Mouse (Mus musculus): ENCODE results near the gene Rec8. TPM values are rescaled to one million over a fixed set of nuclear protein-coding genes. Genes with fewer than 3 reads are reported as not detected.
A peak's percentile ranks its signal among the peaks of the same experiment; 100 is the strongest.

Rec8 gene
- polyA plus RNA-seq, 2 experiments, result 2.4 to 8.9 TPM

- H3K9ac ChIP-seq (ENCODE audit: low read depth, low read length, severe bottlenecking), result no peak overlapping the region
- TF ChIP-seq POLR2A (IDR thresholded peaks at IDR 0.05; ENCODE audit: borderline replicate concordance, extremely low read depth, insufficient read depth, insufficient read length), result no peak
- H3K4me1 ChIP-seq (ENCODE audit: control insufficient read depth, insufficient read depth, low read length), result no peaks in the 10 kb centered on the region
- no peaks in the 10 kb centered on the region for H3K27me3 ChIP-seq (ENCODE audit: control insufficient read depth, insufficient read depth, low read length)
- H3K4me3 ChIP-seq (replicated peaks; ENCODE audit: low read length), result no peak overlapping the region
- DNase-seq (ENCODE audit: low spot score) (no peak), ATAC-seq (ENCODE audit: low FRiP score, low read depth) (no peak)
- H3K27ac ChIP-seq (replicated peaks; ENCODE audit: low read depth, low read length), result no peak overlapping the region
- 0 out of 2 replicates have a peak, but pooled peaks cover under 1% of the 10 kb centered on the region for H3K36me3 ChIP-seq (ENCODE audit: control insufficient read depth, insufficient read depth, low read length)
- no peak overlapping the region for H3K4me2 ChIP-seq (replicated peaks; ENCODE audit: low read depth, low read length, severe bottlenecking)
- WGBS, result 83% methylated on average over 7 of the region's 7 CpGs
- no peaks in the 10 kb centered on the region for H3K9me3 ChIP-seq (ENCODE audit: control insufficient read depth, low read length)
Measured at GRCm38 (mm10) chr14:55651528-55651927, 33.7 kb downstream of the Rec8 start.

- no peaks in the 10 kb centered on the region for H3K27me3 ChIP-seq (ENCODE audit: control insufficient read depth, insufficient read depth, low read length)
- H3K27ac ChIP-seq (replicated peaks; ENCODE audit: low read depth, low read length), result no peak overlapping the region
- H3K4me3 ChIP-seq (replicated peaks; ENCODE audit: low read length), result no peak overlapping the region
- H3K4me2 ChIP-seq (replicated peaks; ENCODE audit: low read depth, low read length, severe bottlenecking), result no peak overlapping the region
- H3K4me1 ChIP-seq (ENCODE audit: control insufficient read depth, insufficient read depth, low read length), result peaks cover 5% of the 10 kb centered on the region
- TF ChIP-seq POLR2A (IDR thresholded peaks at IDR 0.05; ENCODE audit: borderline replicate concordance, extremely low read depth, insufficient read depth, insufficient read length), result no peak
- WGBS, result 86% methylated on average over 3 of the region's 3 CpGs
- no peaks in the 10 kb centered on the region for H3K9me3 ChIP-seq (ENCODE audit: control insufficient read depth, low read length)
- DNase-seq (ENCODE audit: low spot score), result no peak
- no peak overlapping the region for H3K9ac ChIP-seq (ENCODE audit: low read depth, low read length, severe bottlenecking)
- H3K36me3 ChIP-seq (ENCODE audit: control insufficient read depth, insufficient read depth, low read length), result peaks cover 22% of the 10 kb centered on the region
- no peak for ATAC-seq (ENCODE audit: low FRiP score, low read depth)
Measured at GRCm38 (mm10) chr14:55656935-55657334, 39.1 kb downstream of the Rec8 start.

DNA sequence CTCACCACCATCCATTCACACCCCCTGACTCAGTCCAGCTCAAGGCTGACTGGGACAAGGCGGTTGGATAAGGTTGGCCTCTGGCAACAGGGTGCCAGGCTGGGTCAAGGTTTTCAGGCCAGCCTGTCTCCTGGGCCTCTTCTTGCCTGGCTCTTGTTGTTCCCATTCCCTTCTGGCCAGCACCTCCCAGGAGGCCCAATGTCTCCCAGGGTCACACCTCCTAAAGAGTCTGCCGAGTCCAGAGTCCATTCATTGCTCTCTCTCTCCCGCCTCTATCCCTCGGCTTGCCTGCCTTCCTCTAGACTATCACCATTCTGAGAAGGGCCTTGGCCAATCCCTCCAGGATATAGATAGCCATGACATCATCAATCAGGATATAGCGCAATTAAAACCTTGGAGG, 40.2 kb downstream of the Rec8 start:
- WGBS, result 94% methylated on average over 5 of the region's 5 CpGs
- no peak for TF ChIP-seq POLR2A (IDR thresholded peaks at IDR 0.05; ENCODE audit: borderline replicate concordance, extremely low read depth, insufficient read depth, insufficient read length)
- Histone ChIP-seq H3K36me3 (ENCODE audit: control insufficient read depth, insufficient read depth, low read length) (peaks cover 28% of the 10 kb centered on the region), H3K27ac (replicated peaks; ENCODE audit: low read depth, low read length) (no peak overlapping the region), H3K4me3 (replicated peaks; ENCODE audit: low read length) (no peak overlapping the region), H3K27me3 (ENCODE audit: control insufficient read depth, insufficient read depth, low read length) (no peaks in the 10 kb centered on the region), H3K9me3 (ENCODE audit: control insufficient read depth, low read length) (no peaks in the 10 kb centered on the region), H3K9ac (ENCODE audit: low read depth, low read length, severe bottlenecking) (no peak overlapping the region), H3K4me2 (replicated peaks; ENCODE audit: low read depth, low read length, severe bottlenecking) (no peak overlapping the region), H3K4me1 (ENCODE audit: control insufficient read depth, insufficient read depth, low read length) (peaks cover 5% of the 10 kb centered on the region)
- ATAC-seq (ENCODE audit: low FRiP score, low read depth) (no peak), DNase-seq (ENCODE audit: low spot score) (no peak)

DNA sequence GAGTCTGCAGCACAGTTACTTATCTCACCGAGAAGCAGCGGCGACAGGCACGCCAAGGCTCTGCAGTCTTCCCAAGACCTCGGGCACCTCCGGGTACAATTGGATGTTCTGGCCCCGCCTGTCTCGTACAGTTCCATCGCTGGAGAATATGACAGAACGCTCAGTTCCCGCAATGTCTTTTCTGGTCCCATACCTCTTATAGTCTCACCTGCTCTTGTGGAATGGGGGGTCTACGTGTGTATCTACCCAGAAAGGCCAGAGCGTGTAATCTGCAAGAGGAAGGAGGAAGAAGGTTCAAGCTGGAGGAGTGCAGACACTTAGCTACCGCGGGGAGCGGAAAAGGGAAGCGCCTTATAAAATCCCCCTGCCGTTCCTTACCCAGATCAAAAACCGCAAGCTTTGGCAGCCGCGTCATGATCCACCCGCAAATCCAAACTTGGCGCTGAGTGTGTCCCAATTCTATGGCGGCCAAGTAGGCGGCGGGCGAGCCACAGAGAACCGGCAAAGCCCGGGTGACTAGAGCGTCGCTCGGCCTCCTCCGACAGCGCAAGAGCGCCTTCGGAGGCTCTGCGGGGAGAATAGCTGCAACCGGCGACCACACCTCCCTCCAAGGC, 42.2 kb downstream of the Rec8 start, which contains the start of gene Mdp1:
TSS of gene Mdp1 (minus strand) at position 549 of the 614 bp plus-strand sequence.
- Histone ChIP-seq H3K27ac (replicated peaks; ENCODE audit: low read depth, low read length) (peak within 1 kb of the TSS; percentile 79), H3K27me3 (ENCODE audit: control insufficient read depth, insufficient read depth, low read length) (no peaks in the 10 kb centered on the region), H3K36me3 (ENCODE audit: control insufficient read depth, insufficient read depth, low read length) (peaks cover 37% of the 10 kb centered on the region), H3K4me3 (replicated peaks; ENCODE audit: low read length) (peak within 1 kb of the TSS; percentile 62), H3K9ac (ENCODE audit: low read depth, low read length, severe bottlenecking) (peak within 1 kb of the TSS; percentile 68), H3K4me1 (ENCODE audit: control insufficient read depth, insufficient read depth, low read length) (peaks cover 5% of the 10 kb centered on the region), H3K9me3 (ENCODE audit: control insufficient read depth, low read length) (no peaks in the 10 kb centered on the region), H3K4me2 (replicated peaks; ENCODE audit: low read depth, low read length, severe bottlenecking) (peak within 1 kb of the TSS; percentile 59)
- peak; percentile 91 for DNase-seq (ENCODE audit: low spot score)
- WGBS, result under 1% methylated on average over 39 of the region's 39 CpGs
- TF ChIP-seq POLR2A (IDR thresholded peaks at IDR 0.05; ENCODE audit: borderline replicate concordance, extremely low read depth, insufficient read depth, insufficient read length), result no peak
- peak; percentile 94 for ATAC-seq (ENCODE audit: low FRiP score, low read depth)

- no peaks in the 10 kb centered on the region for H3K9me3 ChIP-seq (ENCODE audit: control insufficient read depth, low read length)
- H3K27ac ChIP-seq (replicated peaks; ENCODE audit: low read depth, low read length), result peak overlapping the region; percentile 53
- DNase-seq (ENCODE audit: low spot score) (no peak), ATAC-seq (ENCODE audit: low FRiP score, low read depth) (no peak; the same call in 1 of the 2 replicates)
- peaks cover 37% of the 10 kb centered on the region for H3K36me3 ChIP-seq (ENCODE audit: control insufficient read depth, insufficient read depth, low read length)
- 25% methylated on average over 2 of the region's 2 CpGs for WGBS
- peak overlapping the region; percentile 59 for H3K4me2 ChIP-seq (replicated peaks; ENCODE audit: low read depth, low read length, severe bottlenecking)
- peaks cover 5% of the 10 kb centered on the region for H3K4me1 ChIP-seq (ENCODE audit: control insufficient read depth, insufficient read depth, low read length)
- peak overlapping the region; percentile 68; the same call in 1 of the 2 replicates for H3K9ac ChIP-seq (ENCODE audit: low read depth, low read length, severe bottlenecking)
- no peak for TF ChIP-seq POLR2A (IDR thresholded peaks at IDR 0.05; ENCODE audit: borderline replicate concordance, extremely low read depth, insufficient read depth, insufficient read length)
- peak overlapping the region; percentile 62 for H3K4me3 ChIP-seq (replicated peaks; ENCODE audit: low read length)
- H3K27me3 ChIP-seq (ENCODE audit: control insufficient read depth, insufficient read depth, low read length), result no peaks in the 10 kb centered on the region
Measured at GRCm38 (mm10) chr14:55660636-55661035, 42.8 kb downstream of the Rec8 start.
